Mouse (Mus musculus): Measurements from ENCODE around the gene Cmss1. TPM values are rescaled to one million over a fixed set of nuclear protein-coding genes. Genes with fewer than 3 reads are reported as not detected.

Gene Cmss1
- total and polyA plus RNA-seq, 2 experiments from 2014 or later = 12.0 to 43.4 TPM

DNA sequence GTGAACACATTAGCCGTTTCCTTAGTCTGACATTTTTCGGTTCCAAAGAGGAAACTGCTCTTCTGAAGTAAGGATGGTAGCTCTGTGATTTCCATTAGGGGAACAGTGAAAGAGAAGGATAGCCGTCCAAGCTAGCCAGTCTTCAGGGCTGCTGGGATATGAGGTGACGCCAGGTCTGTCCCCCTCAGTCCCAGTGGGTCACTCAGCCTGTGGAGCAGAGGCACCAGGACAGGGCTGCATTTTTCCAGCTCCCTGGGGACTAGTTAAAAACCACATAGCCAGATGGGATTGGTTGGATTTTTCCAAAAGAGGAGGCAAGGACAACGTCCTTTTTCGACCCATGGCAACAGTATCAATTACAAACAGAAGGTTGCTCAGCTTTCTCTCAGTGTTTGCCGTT lies 279.7 kb downstream of the Cmss1 start:
- TF ChIP-seq CTCF (IDR thresholded peaks at IDR 0.05; ENCODE audit: low read depth) = no peak
- Histone ChIP-seq H3K4me3 (ENCODE audit: low read depth, low read length) (no peak overlapping the region), H3K9ac (no peak overlapping the region), H3K36me3 (ENCODE audit: insufficient read depth) (no peaks in the 10 kb centered on the region), H3K4me1 (ENCODE audit: insufficient read depth) (no peaks in the 10 kb centered on the region), H3K9me3 (ENCODE audit: low read length) (no peaks in the 10 kb centered on the region), H3K27ac (ENCODE audit: low read depth, low read length) (no peak overlapping the region), H3K27me3 (ENCODE audit: insufficient read depth, low read length) (no peaks in the 10 kb centered on the region), H3K4me2 (ENCODE audit: low read depth) (no peak overlapping the region)
- WGBS = 84% methylated on average over 7 of the region's 7 CpGs
- no peak for DNase-seq
- ATAC-seq = no peak

DNA sequence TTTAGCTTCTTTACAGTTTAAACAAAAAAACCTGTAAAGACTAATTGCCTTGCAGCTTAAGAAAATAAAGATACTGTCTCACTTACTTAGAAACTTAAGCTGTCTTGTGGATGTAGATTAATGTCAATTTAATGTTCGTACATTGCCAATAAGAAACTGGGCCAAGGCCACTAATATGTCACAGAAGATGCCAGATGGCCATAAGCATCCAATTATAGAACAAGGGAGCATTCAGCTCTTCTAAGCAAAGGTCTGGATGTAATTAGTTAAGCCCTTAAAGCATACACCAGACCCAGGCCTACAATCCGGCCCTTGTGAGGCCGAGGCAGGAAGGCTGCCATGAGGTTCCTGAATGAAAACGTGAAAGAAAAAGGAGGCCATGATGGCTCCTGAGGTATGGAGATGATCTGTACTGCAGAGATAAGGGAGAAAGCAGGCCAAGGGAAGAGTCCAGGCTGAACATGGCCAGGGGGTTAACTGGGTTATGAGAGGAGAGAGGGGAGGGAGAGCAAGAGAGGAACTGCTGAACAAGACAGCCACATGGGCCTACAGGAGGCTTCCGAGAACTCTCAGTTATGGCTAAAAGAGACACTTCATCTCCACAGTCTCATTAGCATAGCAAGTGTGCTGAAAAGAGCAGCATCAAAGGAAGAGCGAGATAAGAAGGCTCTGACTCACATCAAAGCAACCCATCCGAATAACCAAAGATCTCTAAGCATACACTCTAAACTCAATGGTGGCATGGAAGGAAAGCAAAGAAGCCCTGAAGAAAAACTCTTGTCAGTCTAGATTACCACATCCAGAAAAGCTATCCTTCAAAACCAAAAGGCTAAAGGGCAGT lies 287.2 kb downstream of the Cmss1 start:
- H3K4me2 ChIP-seq (ENCODE audit: low read depth) = no peak overlapping the region
- 63% methylated on average over 7 of the region's 7 CpGs for WGBS
- ATAC-seq = no peak
- no peak overlapping the region for H3K9ac ChIP-seq
- no peak for TF ChIP-seq CTCF (IDR thresholded peaks at IDR 0.05; ENCODE audit: low read depth)
- no peaks in the 10 kb centered on the region for H3K9me3 ChIP-seq (ENCODE audit: low read length)
- H3K4me3 ChIP-seq (ENCODE audit: low read depth, low read length) = no peak overlapping the region
- no peaks in the 10 kb centered on the region for H3K36me3 ChIP-seq (ENCODE audit: insufficient read depth)
- no peaks in the 10 kb centered on the region for H3K4me1 ChIP-seq (ENCODE audit: insufficient read depth)
- H3K27ac ChIP-seq (ENCODE audit: low read depth, low read length) = no peak overlapping the region
- H3K27me3 ChIP-seq (ENCODE audit: insufficient read depth, low read length) = no peaks in the 10 kb centered on the region
- DNase-seq = no peak

DNA sequence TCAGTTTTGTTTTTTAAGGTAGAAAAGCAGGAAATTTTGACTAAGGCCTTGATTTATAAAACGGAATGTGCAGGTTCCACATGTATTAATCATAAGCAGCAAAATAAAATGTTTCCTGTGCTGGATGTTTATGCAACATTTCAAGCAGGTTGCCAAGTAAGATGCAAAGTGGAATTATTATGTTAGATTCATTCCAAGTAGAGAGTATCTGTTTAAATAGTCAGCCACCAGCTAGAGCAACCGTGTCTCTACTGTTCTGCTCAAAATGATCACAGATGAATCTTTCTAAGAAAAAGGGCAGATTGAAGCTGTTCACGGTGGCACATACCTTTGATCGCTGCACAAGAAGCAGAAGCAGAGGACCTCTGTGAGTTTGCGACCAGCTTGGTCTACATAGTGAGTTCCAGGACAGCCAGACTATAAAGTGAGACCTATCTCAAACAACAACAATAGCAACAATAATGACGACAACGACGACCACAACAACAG lies 288.0 kb downstream of the Cmss1 start:
- no peaks in the 10 kb centered on the region for H3K9me3 ChIP-seq (ENCODE audit: low read length)
- no peak for ATAC-seq
- no peak overlapping the region for H3K4me2 ChIP-seq (ENCODE audit: low read depth)
- H3K27ac ChIP-seq (ENCODE audit: low read depth, low read length) = no peak overlapping the region
- no peak overlapping the region for H3K4me3 ChIP-seq (ENCODE audit: low read depth, low read length)
- no peaks in the 10 kb centered on the region for H3K27me3 ChIP-seq (ENCODE audit: insufficient read depth, low read length)
- WGBS = 80% methylated on average over 8 of the region's 8 CpGs
- H3K9ac ChIP-seq = no peak overlapping the region
- H3K36me3 ChIP-seq (ENCODE audit: insufficient read depth) = no peaks in the 10 kb centered on the region
- no peak for DNase-seq
- TF ChIP-seq CTCF (IDR thresholded peaks at IDR 0.05; ENCODE audit: low read depth) = no peak
- H3K4me1 ChIP-seq (ENCODE audit: insufficient read depth) = no peaks in the 10 kb centered on the region

DNA sequence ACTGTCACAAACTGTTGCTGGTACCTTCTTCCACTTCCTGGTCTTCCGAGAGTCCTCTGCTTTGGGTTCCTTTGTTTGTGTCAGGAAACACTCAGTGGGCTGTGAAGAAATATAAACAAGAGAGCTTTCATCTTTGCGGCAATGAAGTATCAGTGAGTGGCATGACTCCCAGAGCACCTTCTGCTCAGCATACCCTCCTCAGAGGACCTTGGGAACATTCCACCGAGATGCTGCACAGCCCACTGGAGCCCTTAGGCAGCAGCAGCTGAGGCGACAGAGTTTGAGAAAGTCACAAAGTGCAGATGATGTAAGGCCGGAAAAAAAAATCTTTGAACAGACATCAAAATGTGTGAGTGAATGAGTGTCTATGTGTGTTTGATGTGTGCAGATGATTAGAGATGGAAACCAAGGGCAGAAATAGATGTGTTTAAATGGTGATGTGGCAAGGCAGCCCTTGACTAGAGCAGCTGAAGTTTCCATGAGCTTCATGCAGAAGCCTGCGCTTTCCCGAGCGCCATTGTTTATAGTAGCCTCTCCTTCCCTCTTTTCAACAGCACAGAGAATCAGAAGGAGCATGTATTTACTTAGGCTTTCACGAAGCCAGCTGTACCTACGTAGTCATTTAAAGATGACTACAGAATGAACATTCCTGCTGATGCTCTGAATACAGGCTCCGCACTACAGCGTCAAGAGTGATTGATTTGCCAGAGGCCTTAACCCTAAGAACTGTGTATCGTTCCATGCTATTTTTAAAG lies 288.6 kb downstream of the Cmss1 start:
- Histone ChIP-seq H3K27me3 (ENCODE audit: insufficient read depth, low read length) (no peaks in the 10 kb centered on the region), H3K36me3 (ENCODE audit: insufficient read depth) (no peaks in the 10 kb centered on the region), H3K4me2 (ENCODE audit: low read depth) (no peak overlapping the region), H3K4me1 (ENCODE audit: insufficient read depth) (no peaks in the 10 kb centered on the region), H3K4me3 (ENCODE audit: low read depth, low read length) (no peak overlapping the region), H3K27ac (ENCODE audit: low read depth, low read length) (no peak overlapping the region), H3K9ac (no peak overlapping the region), H3K9me3 (ENCODE audit: low read length) (no peaks in the 10 kb centered on the region)
- ATAC-seq (no peak), DNase-seq (no peak)
- no peak for TF ChIP-seq CTCF (IDR thresholded peaks at IDR 0.05; ENCODE audit: low read depth)
- WGBS = 69% methylated on average over 13 of the region's 13 CpGs

DNA sequence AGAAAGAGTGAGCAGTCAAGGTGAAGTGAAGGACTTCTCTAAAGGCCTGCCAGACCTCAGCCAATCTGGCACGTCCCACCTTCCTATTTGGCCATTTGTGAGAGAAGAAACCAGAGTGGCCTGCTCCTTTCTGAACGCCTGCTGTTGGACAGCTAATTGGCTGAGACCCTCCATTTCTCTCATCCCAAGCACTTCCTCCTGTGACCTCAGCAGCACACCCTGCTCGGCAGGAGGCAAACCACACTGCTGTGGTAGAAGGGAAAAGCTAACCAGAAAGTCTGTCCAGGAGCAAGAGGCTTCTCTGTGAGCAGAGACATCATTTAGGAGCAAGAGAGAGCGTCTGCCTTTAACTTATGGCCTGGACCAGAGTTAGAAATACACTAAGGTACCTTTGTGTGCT lies 289.5 kb downstream of the Cmss1 start:
- Histone ChIP-seq H3K9me3 (ENCODE audit: low read length) (no peaks in the 10 kb centered on the region), H3K4me3 (ENCODE audit: low read depth, low read length) (no peak overlapping the region), H3K27ac (ENCODE audit: low read depth, low read length) (no peak overlapping the region), H3K27me3 (ENCODE audit: insufficient read depth, low read length) (no peaks in the 10 kb centered on the region), H3K36me3 (ENCODE audit: insufficient read depth) (no peaks in the 10 kb centered on the region), H3K4me1 (ENCODE audit: insufficient read depth) (no peaks in the 10 kb centered on the region), H3K4me2 (ENCODE audit: low read depth) (no peak overlapping the region), H3K9ac (no peak overlapping the region)
- ATAC-seq = no peak
- DNase-seq = no peak
- TF ChIP-seq CTCF (IDR thresholded peaks at IDR 0.05; ENCODE audit: low read depth) = no peak
- 83% methylated on average over 4 of the region's 4 CpGs for WGBS

DNA sequence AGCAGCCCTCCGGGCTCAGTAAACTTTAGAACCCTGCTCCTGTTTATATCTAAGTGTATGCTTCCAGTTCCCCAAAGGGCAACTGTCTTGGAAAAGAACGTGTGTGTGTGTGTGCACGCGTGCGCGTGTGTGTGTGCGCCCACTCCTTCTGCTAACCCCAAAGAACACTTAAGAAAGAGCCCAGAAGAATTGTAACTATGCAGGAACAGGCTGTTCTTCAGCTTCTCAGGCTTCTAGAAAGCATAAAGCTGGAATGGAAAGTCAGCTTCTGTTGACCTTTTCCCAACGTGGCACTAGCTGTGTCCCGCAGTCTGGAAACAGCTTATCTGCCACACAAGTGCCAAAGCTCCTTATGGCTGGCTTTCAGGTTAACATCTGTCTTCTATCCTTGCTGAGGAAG lies 291.6 kb downstream of the Cmss1 start:
- no peaks in the 10 kb centered on the region for H3K36me3 ChIP-seq (ENCODE audit: insufficient read depth)
- H3K9ac ChIP-seq = no peak overlapping the region
- no peak for ATAC-seq
- H3K27me3 ChIP-seq (ENCODE audit: insufficient read depth, low read length) = no peaks in the 10 kb centered on the region
- DNase-seq = no peak
- H3K9me3 ChIP-seq (ENCODE audit: low read length) = no peaks in the 10 kb centered on the region
- 88% methylated on average over 9 of the region's 9 CpGs for WGBS
- H3K4me2 ChIP-seq (ENCODE audit: low read depth) = no peak overlapping the region
- H3K4me1 ChIP-seq (ENCODE audit: insufficient read depth) = no peaks in the 10 kb centered on the region
- no peak for TF ChIP-seq CTCF (IDR thresholded peaks at IDR 0.05; ENCODE audit: low read depth)
- no peak overlapping the region for H3K27ac ChIP-seq (ENCODE audit: low read depth, low read length)
- no peak overlapping the region for H3K4me3 ChIP-seq (ENCODE audit: low read depth, low read length)

DNA sequence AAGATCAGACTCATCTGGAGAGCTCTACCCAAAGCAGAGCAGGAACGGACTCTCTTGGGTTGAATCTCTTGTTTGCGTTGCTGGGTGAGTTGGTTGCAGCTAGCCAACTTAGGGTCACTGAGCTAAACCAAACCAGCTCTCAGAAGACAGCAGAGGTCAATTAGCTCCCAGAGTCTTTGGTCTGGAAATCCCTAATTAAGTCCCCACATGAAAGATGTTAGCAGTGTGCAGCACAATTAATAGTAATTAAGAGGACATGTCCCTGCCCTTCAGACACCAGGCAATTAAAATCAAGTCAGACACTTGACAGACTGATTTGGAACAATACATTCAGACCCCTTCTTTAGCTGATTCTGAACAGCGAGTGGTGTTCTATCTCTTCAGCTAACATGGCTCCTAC lies 292.4 kb downstream of the Cmss1 start:
- no peaks in the 10 kb centered on the region for H3K9me3 ChIP-seq (ENCODE audit: low read length)
- no peak overlapping the region for H3K27ac ChIP-seq (ENCODE audit: low read depth, low read length)
- ATAC-seq = no peak
- WGBS = 26% methylated on average over 3 of the region's 3 CpGs
- TF ChIP-seq CTCF (IDR thresholded peaks at IDR 0.05; ENCODE audit: low read depth) = no peak
- no peaks in the 10 kb centered on the region for H3K4me1 ChIP-seq (ENCODE audit: insufficient read depth)
- no peak overlapping the region for H3K9ac ChIP-seq
- no peaks in the 10 kb centered on the region for H3K27me3 ChIP-seq (ENCODE audit: insufficient read depth, low read length)
- H3K4me2 ChIP-seq (ENCODE audit: low read depth) = no peak overlapping the region
- no peak for DNase-seq
- H3K36me3 ChIP-seq (ENCODE audit: insufficient read depth) = no peaks in the 10 kb centered on the region
- no peak overlapping the region for H3K4me3 ChIP-seq (ENCODE audit: low read depth, low read length)

All from forebrain, postnatal 0 days (tissue).